Mouse (Mus musculus): ENCODE results near the gene Sema3a. TPM values are rescaled to one million over a fixed set of nuclear protein-coding genes. Genes with fewer than 3 reads are reported as not detected.
"Not testable (repeated sequence)": the region's sequence is repeated elsewhere in the genome, so short reads cannot be mapped to it uniquely, and the experiment has no call there.

Sema3a gene
- total RNA-seq, 2 experiments from 2014 or later, result 8.0 to 13.8 TPM

DNA sequence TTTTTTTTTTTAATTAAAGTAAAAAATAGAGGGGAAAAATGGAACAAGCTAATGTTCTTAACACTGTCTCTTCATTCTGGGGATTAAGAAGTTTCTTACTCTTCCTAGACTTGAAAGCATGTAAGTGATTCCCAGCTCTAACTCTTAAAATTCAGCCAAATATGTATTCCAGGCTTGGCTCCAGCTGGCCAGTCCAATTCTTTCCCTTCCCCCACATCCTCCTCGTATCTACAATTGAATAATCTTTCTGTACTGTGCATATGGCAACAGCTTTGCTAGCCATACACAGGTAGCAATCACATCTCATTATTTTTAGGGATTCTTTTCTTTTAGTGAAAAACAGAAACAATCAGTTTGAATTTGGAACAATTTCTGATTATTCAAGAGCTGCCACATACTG is 303.5 kb downstream of the Sema3a start:
- peak; percentile 4 for DNase-seq

DNA sequence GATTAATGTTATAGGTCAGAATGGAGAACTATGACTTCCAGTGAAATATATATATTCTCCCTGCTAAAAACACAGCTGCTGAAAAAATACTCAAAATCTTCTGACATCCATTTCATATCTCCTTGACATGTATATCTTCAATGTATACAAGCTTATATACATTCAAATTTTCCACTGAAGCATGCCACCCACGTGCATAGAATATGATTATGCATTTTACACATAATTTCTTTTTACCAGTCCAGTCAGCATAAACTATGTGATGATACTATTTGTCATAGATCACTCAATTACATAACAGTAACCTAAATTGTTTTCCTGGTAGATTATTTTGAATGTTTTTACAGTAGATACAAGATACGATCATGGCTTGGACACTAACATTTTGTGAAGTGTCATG is 306.6 kb downstream of the Sema3a start:
- DNase-seq, result no peak

GRCm38 (mm10) chr5:13432574-13432973 is 307.4 kb downstream of the Sema3a start:
- DNase-seq, result no peak

- DNase-seq, result no peak
Measured at GRCm38 (mm10) chr5:13433303-13433702, 308.1 kb downstream of the Sema3a start.

- DNase-seq, result no peak
Measured at GRCm38 (mm10) chr5:13441112-13441511, 315.9 kb downstream of the Sema3a start.

DNA sequence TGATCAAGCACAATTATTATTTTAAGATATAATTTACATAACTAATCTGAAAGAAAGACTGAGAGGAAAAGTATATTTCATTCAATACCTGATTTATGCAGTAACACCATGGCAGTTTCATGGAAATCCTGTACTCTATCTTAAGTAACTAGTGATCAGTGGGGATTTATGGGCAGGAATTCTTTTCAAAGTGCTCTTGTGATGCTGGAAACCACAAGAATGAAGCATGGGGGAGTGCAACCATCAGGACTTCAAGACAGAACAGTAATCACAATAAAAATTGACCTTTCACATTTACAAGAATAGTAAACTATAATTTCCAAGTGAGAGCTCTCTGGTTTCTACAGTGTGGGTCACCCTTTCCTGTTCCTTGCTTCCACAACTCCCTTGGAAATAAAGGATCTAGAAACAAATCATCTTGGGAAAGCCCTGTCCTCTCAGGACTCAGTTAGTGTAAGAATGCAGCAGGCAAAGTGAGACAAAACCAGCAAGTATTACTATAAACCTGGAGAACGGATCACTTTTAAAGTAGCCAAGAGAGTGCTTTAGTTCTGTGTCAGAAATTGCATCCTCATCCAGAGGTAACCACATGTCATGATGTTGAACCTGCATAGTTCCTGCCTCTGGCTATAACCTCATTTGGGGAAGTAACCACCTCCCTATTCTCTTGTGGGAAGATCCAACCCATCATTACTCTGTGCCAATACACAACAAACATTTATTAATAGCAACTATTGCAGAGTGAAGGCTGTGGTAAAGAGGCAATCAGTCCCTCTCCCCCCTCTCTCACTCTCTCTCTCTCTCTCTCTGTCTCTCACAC is 335.2 kb downstream of the Sema3a start:
- DNase-seq, result no peak

DNA sequence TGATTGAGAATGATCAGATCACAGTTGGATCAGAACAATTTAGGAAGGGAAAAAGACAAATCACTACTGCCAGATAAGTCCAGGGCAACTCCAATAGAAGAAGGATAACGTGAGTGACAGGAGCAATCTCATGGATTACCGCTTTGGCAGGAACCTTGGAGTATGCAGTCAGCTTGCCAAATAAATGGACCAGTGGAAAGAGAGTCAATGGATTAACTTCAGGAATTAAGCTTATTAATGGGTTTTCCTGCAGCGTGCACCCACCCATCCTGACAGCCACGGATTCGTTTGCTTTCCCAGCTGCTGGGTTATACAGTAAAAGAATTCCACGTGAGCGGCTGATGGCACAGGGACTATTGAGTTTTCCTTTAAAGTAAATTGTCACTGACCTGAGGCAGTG is 343.6 kb downstream of the Sema3a start:
- no peak for DNase-seq

- no peak for DNase-seq
Measured at GRCm38 (mm10) chr5:13469401-13469800, 344.2 kb downstream of the Sema3a start.

DNA sequence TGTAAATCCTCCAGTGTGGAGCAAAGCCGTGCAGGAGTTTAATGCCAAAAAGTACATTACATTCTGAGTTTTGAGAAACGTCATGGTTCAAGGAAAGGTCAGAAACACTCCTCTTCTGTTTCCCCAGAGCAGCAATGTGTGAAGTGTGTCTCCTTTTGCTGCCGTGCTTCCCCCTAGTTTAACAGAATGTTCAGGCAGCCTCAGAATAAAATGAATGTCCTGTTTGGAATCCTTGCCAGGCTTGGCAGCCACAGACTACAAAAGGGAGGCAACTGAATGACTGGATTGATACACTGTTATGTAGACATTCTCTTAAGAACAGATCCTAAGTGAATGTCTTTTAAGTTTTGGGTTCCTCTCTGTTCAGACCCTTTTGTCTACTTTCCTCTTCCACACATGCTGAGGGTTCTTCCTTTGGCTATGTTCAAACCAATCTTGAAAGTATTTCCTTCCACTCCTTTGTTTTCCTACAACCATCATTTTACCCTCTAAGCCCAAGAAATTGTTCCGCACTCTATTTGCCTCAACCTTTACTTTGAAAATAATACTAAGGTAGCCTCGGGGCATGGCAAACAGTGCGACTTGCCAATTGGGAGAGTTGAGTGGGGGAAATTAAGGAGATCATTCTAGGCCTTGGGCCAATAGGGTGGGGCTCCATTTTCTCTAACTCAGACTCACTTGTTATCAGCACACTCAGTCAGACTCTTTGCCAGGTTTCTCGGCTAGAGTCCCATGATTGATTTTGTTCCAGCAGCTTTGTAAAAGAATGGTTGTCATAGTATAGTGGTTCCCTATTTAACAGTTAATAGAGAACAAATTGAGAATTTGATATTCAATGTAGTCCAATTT is 345.1 kb downstream of the Sema3a start:
- DNase-seq, result peak; percentile 19

GRCm38 (mm10) chr5:13477653-13478052 is 352.4 kb downstream of the Sema3a start:
- no peak for DNase-seq

DNA sequence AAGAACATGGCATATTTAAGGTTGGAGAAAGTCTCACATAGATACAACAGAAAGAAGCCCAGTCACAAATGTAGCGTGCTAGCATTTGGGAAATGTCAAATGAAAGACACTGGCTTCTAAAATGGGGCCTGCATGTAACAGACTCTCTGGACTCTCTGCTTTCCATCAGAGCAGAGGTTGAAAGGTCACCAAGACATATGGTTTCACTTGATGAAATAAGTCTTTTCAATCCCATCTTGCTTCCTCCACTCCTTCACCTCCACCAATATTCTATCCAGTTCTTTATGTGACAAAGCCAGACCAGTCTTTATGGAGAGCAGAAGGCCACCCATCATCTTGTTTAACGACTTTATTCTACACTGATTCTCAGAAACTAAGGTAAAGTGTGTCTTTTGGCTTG is 363.5 kb downstream of the Sema3a start:
- DNase-seq, result no peak

GRCm38 (mm10) chr5:13495967-13496366 is 370.8 kb downstream of the Sema3a start:
- DNase-seq, result not testable (repeated sequence)

- DNase-seq, result no peak
Measured at GRCm38 (mm10) chr5:13499835-13500234, 374.6 kb downstream of the Sema3a start.

DNA sequence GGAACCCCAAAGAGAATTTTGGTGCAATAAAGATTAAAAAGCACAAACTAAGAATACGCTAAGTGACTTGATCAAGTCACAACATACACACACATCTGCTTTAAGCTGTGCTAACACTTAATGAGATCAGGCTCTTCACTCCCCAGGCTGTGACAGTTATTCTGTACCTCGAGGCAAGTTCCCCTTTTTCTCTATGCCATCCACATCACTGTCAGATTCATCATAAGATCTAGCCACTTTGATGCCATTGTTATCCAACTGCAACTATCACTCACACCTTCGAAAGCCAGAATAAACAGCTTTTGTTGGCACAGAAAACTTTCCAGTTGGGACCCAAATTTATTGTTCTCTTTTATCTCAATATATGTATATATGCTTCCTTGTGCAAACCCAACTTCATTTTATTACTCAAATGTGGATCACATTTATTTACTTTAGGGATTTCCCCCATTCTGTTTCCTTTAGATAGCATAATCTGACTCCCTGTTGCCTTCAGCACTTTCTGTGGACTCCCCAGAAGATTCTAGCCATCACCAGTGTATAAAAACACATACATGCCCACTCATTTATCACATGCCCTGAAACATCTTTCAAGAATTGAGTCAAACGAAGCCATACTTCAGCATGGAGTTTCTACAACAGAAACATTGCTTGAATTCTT is 380.8 kb downstream of the Sema3a start:
- DNase-seq, result no peak

GRCm38 (mm10) chr5:13509163-13509562 is 383.9 kb downstream of the Sema3a start:
- no peak for DNase-seq

- DNase-seq, result no peak
Measured at GRCm38 (mm10) chr5:13517018-13517417, 391.8 kb downstream of the Sema3a start.

DNA sequence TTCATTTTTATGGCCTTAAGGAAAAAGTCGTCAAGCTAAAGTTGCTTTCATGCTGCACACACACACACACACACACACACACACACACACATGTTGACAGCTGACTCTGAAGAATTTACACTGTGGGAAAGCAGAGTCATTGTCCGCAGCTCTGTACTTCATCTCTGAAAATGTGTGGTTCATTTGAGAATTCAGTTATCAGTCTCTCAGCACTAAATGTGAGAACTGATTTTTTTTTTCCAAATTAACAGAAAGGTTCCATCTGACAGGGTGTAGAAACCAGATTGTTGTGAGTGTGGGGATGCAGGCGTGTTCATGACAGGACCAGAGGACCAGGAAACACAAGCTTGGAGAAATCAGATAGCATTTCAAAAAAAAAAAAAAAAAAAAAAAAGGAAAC is 400.4 kb downstream of the Sema3a start:
- DNase-seq, result no peak

DNA sequence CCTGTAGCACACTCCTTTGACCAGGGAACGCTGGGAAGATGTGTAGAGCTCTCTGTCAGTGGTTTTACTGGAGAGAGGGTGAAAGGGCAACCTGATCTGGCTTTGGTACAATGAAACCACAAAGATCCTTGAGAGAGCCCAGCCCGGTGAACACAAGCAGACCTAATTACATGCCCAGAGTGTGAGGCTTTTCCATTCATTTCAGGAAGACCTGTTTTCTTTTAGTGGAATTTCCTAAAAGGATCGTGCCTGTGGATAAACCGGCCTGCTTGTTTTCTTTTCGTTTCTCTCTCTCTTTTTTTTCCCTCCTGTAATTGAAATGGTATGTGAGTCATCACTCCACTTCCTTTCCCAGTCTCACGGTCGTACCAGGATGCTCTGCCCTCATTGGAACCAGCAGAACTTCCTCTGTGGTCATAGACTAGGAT is 401.8 kb downstream of the Sema3a start:
- no peak for DNase-seq

DNA sequence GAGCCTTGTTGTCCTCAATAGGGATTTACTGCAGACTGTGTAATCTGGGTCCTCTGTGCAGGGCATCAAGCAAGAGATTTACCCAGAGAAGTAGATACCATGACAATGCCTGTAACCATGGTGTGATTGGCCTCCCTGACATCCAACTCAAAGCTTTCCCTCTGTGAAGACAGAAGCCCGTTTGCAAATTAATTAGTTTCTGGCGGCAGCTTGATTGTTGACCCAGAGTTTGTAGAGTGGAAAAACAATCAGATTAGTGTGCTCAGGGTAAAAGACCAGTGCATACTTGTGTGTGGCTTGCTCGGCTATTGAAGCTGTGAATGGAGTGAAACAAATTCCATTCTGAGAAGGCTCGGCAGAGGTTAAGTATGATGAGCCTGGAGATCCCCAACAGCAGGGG is 404.0 kb downstream of the Sema3a start:
- no peak for DNase-seq

DNA sequence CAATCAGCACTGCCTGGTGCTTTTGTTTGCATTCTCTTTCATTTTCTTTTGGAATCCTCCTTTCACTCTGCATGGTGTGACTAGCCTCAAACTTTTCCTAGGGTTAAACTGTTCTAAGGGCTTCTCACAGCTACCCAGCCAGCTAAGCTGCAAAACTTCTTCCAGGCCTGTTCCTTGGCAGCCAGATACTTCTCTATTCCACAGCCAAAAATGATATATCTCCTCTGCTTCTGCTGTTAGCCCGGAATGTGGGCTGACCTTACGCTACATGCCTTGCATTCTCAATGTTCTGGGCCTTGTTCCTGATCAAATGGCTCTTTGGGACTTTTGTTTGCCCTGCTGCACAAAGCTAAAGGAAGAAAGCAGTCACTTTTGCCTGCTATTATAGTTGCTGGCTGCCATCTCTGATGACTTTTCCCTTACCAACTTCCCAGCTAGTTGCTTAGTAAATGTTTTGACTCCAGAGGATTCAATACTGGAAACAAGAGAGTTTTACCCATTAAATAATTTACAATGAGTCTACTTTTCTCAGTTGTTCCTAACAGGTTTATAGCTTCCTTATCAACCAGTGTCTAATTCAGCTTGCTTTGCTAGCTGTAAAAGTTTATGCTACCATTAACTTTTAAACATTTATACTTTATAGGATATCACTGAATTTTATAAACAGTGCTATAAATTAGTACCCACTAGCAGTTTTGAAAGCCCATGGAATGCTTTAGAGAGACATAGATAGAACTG is 422.4 kb downstream of the Sema3a start:
- DNase-seq, result peak; percentile 4

DNA sequence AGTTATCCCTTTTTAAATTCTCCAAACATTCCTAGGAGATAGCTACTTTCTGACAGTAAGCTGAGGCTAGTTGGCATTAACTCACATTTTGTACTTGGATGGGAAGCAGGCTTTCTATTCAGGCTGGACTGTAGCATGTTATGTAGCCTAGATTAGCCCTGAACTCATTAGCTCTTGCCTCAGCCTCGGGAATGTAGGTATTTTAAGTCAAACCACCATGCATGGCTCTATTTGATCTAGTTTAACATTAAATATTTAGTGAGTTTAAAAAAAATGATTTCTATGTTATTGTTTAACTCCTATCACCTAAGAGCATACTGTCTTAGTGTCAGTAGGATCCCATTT is 423.0 kb downstream of the Sema3a start:
- no peak for DNase-seq

DNA sequence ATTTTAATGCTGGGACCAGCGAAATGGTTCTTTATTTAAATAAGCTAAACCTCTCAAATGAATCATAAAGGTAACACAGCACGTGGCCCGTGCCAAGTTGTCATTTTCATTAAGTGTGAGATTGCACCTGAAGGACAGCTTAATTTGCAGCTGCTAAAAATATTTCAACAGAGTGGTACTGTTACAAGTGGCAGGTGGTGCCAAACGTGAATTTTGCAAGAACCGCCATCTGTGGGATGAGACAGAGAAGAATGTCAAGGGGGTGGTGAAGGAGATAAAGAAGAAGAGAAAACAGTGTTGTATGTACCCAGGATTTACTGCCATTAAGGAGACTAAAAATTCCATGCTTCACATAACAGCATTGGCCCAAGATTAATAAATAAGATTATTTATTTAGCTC is 423.9 kb downstream of the Sema3a start:
- no peak for DNase-seq
